Mouse (Mus musculus) forebrain, postnatal 0 days (tissue): ENCODE measurements at regions not wholly inside any gene's neighbourhood (a gene's known extent, or its start where the extent isn't known, plus 50 kb on each side); places are given as distances from the start of the nearest gene placed in this dataset.
"Not testable (repeated sequence)": the region's sequence is repeated elsewhere in the genome, so short reads cannot be mapped to it uniquely, and the experiment has no call there.

Experiments
- ATAC-seq: fragments of 200-750 bp; cut with Nextera tagmentation; 2 replicates; pipeline ENCODE4 v1.8.0; 2017; ENCODE audit warnings: mild to moderate bottlenecking, moderate library complexity
- DNase-seq: peaks from one replicate; pipeline ENCODE4 v3.0.0-alpha.2; 2015
- H3K27ac ChIP-seq: fragments of 300-500 bp; sonication (generic); 2 replicates; pipeline ENCODE4 v1.5.1; 2014; ENCODE audit warnings: low read depth, mild to moderate bottlenecking, antibody characterized with exemption, low read length, moderate library complexity, mixed read lengths
- H3K27me3 ChIP-seq: fragments of 300-500 bp; sonication (generic); 2 replicates; pipeline ENCODE4 v1.6.1; 2014; ENCODE audit warnings: mild to moderate bottlenecking, low read length, mixed read lengths; ENCODE audit not compliant: insufficient read depth
- H3K36me3 ChIP-seq: fragments of 300-500 bp; sonication (generic); 2 replicates; pipeline ENCODE4 v1.6.1; 2014; ENCODE audit warnings: mild to moderate bottlenecking, moderate library complexity; ENCODE audit not compliant: insufficient read depth
- H3K4me1 ChIP-seq: fragments of 300-500 bp; sonication (generic); 2 replicates; pipeline ENCODE4 v1.6.1; 2014; ENCODE audit warnings: antibody characterized with exemption; ENCODE audit not compliant: insufficient read depth
- H3K4me2 ChIP-seq: fragments of 300-500 bp; sonication (generic); 2 replicates; pipeline ENCODE4 v1.6.1; 2014; ENCODE audit warnings: low read depth, mild to moderate bottlenecking, moderate library complexity
- H3K4me3 ChIP-seq: fragments of 300-500 bp; sonication (generic); 2 replicates; pipeline ENCODE4 v1.5.1; 2014; ENCODE audit warnings: low read depth, low read length, mixed read lengths
- H3K9ac ChIP-seq: fragments of 300-500 bp; sonication (generic); 2 replicates; pipeline ENCODE4 v1.6.1; 2014; ENCODE audit warnings: mild to moderate bottlenecking
- H3K9me3 ChIP-seq: fragments of 300-500 bp; sonication (generic); 2 replicates; pipeline ENCODE4 v1.6.1; 2016; ENCODE audit warnings: low read length
- CTCF ChIP-seq: sonication (generic); IDR thresholded peaks from 2 replicates; pipeline ENCODE4 v1.5.1; 2016; ENCODE audit warnings: antibody characterized with exemption, control low read depth, low read depth
- WGBS: fragments of 180-500 bp; shearing (Covaris S2); extraction: QIAGEN DNeasy Blood & Tissue Kit; methylation state at CpG from one replicate; pipeline ENCODE4 v1.1.7; 2014; 5-methylcytosine and 5-hydroxymethylcytosine counted together

DNA sequence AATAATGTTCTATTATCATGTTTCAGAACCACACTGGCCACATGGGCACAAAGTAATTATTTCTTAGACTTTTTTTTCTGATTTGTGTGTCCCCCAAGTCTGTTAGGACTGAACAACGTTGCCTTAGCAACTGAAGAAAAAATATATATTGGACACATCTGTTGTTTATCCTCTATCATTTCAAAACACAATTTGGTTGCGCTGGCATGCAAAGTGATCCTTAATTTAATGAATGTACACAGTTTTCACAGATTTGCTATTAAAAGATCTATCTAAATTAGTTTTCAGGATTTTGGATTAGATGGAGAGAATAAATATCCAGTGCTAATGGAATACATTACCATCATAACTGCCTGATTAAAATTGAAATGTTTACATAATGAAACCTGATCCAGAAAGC is 229.0 kb downstream of the Plod2 start:
- DNase-seq (peak; percentile 35), ATAC-seq (no peak)
- H3K27ac ChIP-seq = no peak overlapping the region
- H3K27me3 ChIP-seq = no peaks in the 10 kb centered on the region
- TF ChIP-seq CTCF = no peak
- no peak overlapping the region for H3K4me3 ChIP-seq
- H3K4me2 ChIP-seq = no peak overlapping the region
- no peaks in the 10 kb centered on the region for H3K9me3 ChIP-seq
- WGBS = 42% methylated on average over 2 of the region's 2 CpGs
- H3K36me3 ChIP-seq = no peaks in the 10 kb centered on the region
- no peak overlapping the region for H3K9ac ChIP-seq
- H3K4me1 ChIP-seq = 0 out of 2 replicates have a peak, but pooled peaks cover 3% of the 10 kb centered on the region

GRCm38 (mm10) chr9:92771716-92772115 is 229.7 kb downstream of the Plod2 start:
- ATAC-seq (no peak), DNase-seq (no peak)
- no peaks in the 10 kb centered on the region for H3K9me3 ChIP-seq
- H3K36me3 ChIP-seq = no peaks in the 10 kb centered on the region
- no peak for TF ChIP-seq CTCF
- H3K4me2 ChIP-seq = no peak overlapping the region
- H3K27ac ChIP-seq = no peak overlapping the region
- H3K27me3 ChIP-seq = no peaks in the 10 kb centered on the region
- no peak overlapping the region for H3K9ac ChIP-seq
- no peak overlapping the region for H3K4me3 ChIP-seq
- H3K4me1 ChIP-seq = 0 out of 2 replicates have a peak, but pooled peaks cover 3% of the 10 kb centered on the region
- 79% methylated on average over 3 of the region's 3 CpGs for WGBS

GRCm38 (mm10) chr9:92782922-92783454 is 241.0 kb downstream of the Plod2 start:
- no peaks in the 10 kb centered on the region for H3K36me3 ChIP-seq
- H3K4me3 ChIP-seq = no peak overlapping the region
- H3K4me2 ChIP-seq = no peak overlapping the region
- TF ChIP-seq CTCF = no peak
- DNase-seq (no peak), ATAC-seq (no peak)
- no peak overlapping the region for H3K9ac ChIP-seq
- H3K27ac ChIP-seq = no peak overlapping the region
- no peaks in the 10 kb centered on the region for H3K4me1 ChIP-seq
- H3K9me3 ChIP-seq = no peaks in the 10 kb centered on the region
- no peaks in the 10 kb centered on the region for H3K27me3 ChIP-seq

- 62% methylated on average over 1 of the region's 1 CpGs for WGBS
Measured at GRCm38 (mm10) chr9:92799695-92800094, 257.7 kb downstream of the Plod2 start.

GRCm38 (mm10) chr9:92809469-92809868 is 267.4 kb downstream of the Plod2 start:
- no peak overlapping the region for H3K9ac ChIP-seq
- H3K36me3 ChIP-seq = no peaks in the 10 kb centered on the region
- no peak overlapping the region for H3K4me2 ChIP-seq
- H3K4me1 ChIP-seq = no peaks in the 10 kb centered on the region
- no peak for TF ChIP-seq CTCF
- no peaks in the 10 kb centered on the region for H3K27me3 ChIP-seq
- no peak for DNase-seq
- no peak overlapping the region for H3K27ac ChIP-seq
- no peak overlapping the region for H3K4me3 ChIP-seq
- H3K9me3 ChIP-seq = no peaks in the 10 kb centered on the region
- ATAC-seq = no peak

More at GRCm38 (mm10) chr9:92799695-92800094, 257.7 kb downstream of the Plod2 start:
- Histone ChIP-seq H3K4me2 (no peak overlapping the region), H3K4me3 (no peak overlapping the region), H3K27me3 (no peaks in the 10 kb centered on the region), H3K4me1 (no peaks in the 10 kb centered on the region), H3K36me3 (no peaks in the 10 kb centered on the region), H3K27ac (no peak overlapping the region), H3K9ac (no peak overlapping the region), H3K9me3 (no peaks in the 10 kb centered on the region)
- ATAC-seq (no peak), DNase-seq (no peak)
- TF ChIP-seq CTCF = no peak

DNA sequence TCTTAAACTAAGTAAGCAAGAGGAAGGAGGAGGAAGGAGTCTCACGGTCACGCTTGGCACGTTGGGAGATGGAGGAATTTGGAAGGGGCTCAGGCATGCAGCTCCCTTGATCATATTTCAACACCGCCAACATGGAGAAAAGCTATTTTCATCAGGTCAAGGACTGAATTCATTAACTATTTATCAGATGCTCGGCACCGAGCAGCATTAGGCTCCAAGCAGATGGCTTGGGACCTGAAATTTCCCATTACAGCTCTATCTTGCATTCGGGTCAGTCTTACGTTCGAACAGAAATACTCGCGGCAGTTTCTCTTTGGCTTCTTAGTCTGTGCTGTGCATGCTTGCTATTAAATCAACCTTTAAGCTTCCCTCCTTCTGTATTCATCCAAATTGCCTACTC is 278.7 kb downstream of the Plod2 start:
- H3K4me2 ChIP-seq = no peak overlapping the region
- H3K9me3 ChIP-seq = no peaks in the 10 kb centered on the region
- no peaks in the 10 kb centered on the region for H3K27me3 ChIP-seq
- no peaks in the 10 kb centered on the region for H3K36me3 ChIP-seq
- no peaks in the 10 kb centered on the region for H3K4me1 ChIP-seq
- ATAC-seq (no peak), DNase-seq (peak; percentile 0)
- no peak overlapping the region for H3K27ac ChIP-seq
- no peak for TF ChIP-seq CTCF
- no peak overlapping the region for H3K9ac ChIP-seq
- WGBS = 52% methylated on average over 11 of the region's 11 CpGs
- no peak overlapping the region for H3K4me3 ChIP-seq

DNA sequence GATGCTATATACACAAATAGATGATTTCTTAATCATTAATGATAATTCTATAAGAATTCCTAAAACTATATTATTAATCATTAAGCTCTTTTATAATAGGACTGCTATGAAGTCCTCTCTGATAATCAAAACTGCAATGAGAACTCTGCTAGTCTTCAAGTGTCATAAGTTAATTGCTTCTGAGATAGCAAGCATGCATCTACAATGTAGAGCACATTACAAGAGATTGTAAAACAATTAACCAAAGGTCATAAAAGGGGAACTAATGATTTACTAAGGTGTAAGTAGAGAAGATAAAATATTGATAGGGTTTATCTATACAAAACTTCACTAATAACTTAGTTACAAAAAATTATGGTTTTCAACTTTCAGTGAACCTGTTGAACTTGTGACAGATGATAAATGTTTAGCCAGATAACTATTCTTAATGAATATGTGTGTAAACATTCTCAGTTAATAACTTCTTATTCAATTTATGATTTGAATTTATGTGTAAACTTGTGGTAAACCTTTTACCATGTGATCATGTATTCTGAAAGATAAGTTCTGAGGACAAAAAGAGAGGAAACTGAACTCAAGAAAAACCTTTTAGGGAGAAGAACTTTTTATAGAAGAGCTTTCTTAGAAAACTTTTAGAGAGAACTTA is 284.8 kb downstream of the Plod2 start:
- Histone ChIP-seq H3K4me2 (no peak overlapping the region), H3K4me3 (no peak overlapping the region), H3K9ac (no peak overlapping the region), H3K9me3 (no peaks in the 10 kb centered on the region), H3K4me1 (no peaks in the 10 kb centered on the region), H3K27ac (no peak overlapping the region), H3K36me3 (no peaks in the 10 kb centered on the region), H3K27me3 (no peaks in the 10 kb centered on the region)
- DNase-seq (no peak), ATAC-seq (no peak)
- TF ChIP-seq CTCF = no peak

DNA sequence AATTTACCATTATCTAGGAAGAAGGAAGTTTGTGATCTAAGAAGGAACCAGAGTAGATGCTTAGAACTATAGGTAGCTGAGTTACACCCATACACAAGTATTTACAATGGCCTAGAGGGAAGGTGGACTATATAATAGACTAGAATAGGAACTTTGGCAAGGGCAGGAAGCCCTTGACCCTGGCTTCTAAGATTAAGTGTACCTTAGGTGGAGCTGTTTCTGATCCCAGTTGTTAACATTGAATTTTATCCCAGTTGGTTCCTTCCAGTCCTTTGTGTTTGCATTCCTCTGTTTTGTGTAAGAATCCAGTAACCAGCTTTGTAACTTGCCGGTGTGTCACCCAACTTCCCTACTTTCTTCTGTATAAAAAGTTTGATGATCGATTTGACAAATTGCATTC is 294.1 kb downstream of the Plod2 start:
- ATAC-seq, DNase-seq, H3K27ac ChIP-seq, H3K4me1 ChIP-seq, H3K9ac ChIP-seq, H3K4me3 ChIP-seq, H3K36me3 ChIP-seq, H3K4me2 ChIP-seq, H3K9me3 ChIP-seq, H3K27me3 ChIP-seq: not testable (repeated sequence)
- WGBS = 97% methylated on average over 2 of the region's 2 CpGs
